Mouse (Mus musculus) heart, postnatal 25 days (tissue): ENCODE results near the gene Sin3a. TPM values are rescaled to one million over a fixed set of nuclear protein-coding genes. Genes with fewer than 3 reads are reported as not detected.
A peak's percentile ranks its signal among the peaks of the same experiment; 100 is the strongest.

Experiments
- DNase-seq: peaks from one replicate; pipeline ENCODE4 v3.0.0; 2022; ENCODE audit warnings: low spot score
- intact Hi-C: fragments of 180-260 bp; cut with DNase I; formaldehyde crosslinking; loops from one replicate; pipeline ENCODE4 v1.15.1; 2025
- total RNA-seq, 2 experiments: library from RNA; stranded (reverse); gene quantifications; 2 replicates each; pipeline ENCODE4 v1.2.3; 2021

Sin3a gene
- total RNA-seq = 10 to 100 TPM; 27.0 to 31.7 TPM

DNA sequence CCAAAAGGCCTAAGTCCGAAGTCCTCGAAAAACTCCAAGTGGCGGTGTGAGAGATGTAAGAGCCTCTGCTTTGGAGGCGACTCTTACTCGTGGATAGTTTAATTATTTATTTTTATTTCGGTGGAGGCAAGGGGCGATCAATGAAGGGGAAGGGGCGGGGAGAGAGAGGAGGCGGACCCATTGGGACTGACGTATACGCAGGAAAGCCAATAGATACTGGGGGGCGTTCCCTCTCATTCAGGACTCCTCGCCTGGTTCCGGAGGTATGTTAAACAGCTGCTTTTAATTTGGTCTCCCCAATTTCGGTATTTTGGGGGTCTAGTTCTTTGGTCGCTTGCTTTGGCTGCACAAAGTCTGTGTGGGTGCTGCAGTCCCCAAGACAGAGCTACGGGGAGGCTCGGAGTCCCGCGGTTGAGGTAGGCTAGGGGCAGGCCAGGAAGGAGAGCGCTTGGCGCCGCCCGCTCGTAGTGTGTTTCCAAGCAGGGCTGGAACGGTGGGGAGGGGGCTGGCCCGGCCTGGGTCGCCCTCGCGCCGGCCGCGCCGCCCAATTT lies at the start of gene Sin3a:
TSS of gene Sin3a (plus strand) at position 240 of the 551 bp plus-strand sequence.
- intact Hi-C loops = loop anchor here (2.0 to 5.0 kb wide), 2 partner anchors 59 to 140 kb away; partner anchors contain the start of gene Man2c1
- DNase-seq = peak; percentile 60

DNA sequence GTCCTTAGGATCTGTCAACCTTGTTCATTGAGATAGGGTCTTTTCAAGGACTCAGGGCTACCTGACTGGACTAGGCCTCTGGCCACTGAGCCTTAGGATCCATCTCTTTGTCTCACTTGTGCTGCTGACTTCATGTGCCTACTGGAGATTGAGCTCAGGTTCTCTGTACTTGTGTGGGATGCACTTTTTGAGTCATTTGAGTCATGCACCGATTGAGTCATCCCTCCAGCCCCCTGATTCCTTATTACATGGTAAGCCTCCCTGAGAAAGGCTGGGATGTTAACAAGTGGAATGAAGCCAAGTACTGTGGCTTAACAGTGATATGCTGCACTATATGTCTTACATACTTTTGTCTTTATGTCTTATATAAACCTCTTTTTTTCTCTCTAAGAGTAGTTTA lies 40.1 kb upstream of the Sin3a start:
- intact Hi-C loops = loop anchor here (5.0 kb wide), 1 partner anchor 139 kb away; no protein-coding TSS in a partner anchor
- no peak for DNase-seq

DNA sequence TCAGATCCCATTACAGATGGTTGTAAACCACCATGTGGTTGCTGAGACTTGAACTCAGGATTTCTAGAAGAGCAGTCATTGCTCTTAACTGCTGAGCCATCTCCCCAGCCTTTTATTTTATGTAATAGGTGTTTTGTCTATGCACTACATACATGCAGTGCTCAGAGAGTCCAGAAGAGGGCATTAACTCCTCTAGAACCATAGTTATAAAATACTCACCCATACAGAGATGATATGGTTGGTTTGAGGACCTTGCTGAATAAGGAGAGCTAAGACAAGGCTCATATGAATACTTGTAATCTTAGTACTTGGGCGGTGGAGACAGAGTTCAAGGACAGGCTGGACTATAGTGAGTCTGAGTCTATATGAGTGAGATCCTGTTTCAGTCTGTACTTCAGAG lies 15.6 kb upstream of the Sin3a start:
- DNase-seq = no peak
- intact Hi-C loops = loop anchor here (2.0 to 5.0 kb wide), 2 partner anchors 75 to 164 kb away; partner anchors contain the start of gene Man2c1

DNA sequence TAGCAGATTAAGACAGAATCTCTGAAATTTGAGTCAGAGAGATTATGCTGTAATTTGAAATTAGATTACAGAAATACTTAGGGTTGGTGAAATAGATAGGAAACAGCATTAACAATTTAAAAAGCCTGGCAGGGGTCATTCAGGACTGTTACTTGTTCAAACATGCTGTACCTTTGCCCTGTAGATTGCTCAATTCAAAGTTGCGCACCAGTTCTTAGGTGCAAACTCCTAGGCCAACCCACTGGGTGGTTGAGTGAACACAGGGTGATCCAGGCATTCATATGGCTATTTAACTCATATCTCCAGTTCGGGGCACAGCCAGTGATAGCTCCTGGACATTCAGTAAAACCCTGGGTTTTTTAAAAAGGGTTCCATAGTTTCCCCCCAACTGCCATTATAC lies 7.7 kb upstream of the Sin3a start:
- DNase-seq = no peak
- intact Hi-C loops = no loop called here

DNA sequence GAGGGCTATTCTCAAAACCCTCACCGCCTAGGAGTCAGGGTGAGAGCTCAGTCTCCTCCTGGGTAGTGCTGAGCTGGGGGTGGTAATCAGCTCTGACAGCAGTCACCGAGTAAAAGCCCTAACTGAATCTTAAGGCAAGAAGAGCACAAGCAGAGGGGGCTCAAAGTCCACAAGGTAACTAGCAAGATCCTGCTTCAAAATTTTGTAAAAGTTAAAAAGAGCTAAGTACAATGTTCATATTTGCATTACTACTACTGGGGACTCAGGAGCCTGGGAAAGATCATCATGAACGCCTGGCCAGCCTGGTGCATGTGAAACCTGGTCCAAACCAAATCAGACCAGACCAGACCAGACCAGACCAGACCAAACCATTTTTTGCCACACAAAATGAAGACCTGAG lies 3.6 kb upstream of the Sin3a start:
- DNase-seq = no peak
- intact Hi-C loops = no loop called here

DNA sequence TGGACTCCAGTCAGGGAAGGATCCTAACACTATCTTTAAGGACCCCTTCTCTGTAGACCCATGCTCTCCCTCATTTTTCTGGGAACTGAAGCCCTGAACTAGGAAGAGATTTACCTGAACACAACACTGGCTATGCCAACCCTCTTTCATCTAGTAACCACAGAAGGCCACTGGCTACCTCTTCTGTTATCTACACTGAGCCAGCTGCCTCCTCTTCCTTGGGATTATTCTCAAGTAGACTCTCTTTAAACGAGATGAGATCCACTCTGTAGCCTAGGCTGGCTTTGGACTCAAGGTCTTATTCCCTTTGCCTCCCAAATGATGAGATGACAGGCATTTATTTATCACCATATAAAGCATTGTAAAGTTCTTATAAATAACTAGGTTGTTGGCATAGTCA lies 1.6 kb upstream of the Sin3a start:
- intact Hi-C loops = loop anchor here (2.0 to 5.0 kb wide), 2 partner anchors 61 to 138 kb away; partner anchors contain the start of gene Man2c1
- DNase-seq = no peak

DNA sequence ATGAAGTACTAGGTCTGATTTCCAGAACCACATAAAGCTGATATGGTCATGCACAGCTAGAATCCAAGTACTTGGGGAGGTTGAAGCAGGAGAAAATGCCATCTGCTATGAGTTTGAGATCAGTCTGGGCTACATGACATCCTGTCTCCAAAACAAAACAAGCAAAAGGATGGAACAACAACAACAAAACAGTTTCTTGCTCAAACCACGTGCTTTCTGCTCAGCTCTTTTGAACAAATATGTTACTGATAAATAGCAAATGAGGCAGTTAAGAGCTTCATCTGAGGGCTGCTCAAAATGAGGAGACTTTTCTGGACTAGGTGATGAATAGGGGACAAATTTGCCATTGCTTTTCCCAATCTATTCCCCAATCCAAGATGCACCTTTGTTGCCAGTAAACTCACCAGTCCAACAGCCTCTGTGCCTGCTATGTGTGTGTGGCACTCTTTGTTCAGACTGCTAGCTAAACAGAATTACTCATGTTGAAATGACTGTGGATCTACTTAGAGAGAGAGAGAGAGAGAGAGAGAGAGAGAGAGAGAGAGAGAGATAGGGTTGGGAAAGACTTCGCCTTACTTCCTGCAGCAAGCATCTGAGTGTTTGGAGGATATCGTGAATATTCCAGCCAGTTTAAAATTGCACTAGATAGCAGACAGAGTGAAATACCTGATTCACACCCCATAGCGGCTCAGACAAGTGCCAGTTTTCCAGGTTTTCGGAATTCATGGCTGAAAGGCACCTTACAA lies 867 bp upstream of the Sin3a start:
- no peak for DNase-seq
- intact Hi-C loops = loop anchor here (2.0 to 5.0 kb wide), 2 partner anchors 60 to 139 kb away; partner anchors contain the start of gene Man2c1

DNA sequence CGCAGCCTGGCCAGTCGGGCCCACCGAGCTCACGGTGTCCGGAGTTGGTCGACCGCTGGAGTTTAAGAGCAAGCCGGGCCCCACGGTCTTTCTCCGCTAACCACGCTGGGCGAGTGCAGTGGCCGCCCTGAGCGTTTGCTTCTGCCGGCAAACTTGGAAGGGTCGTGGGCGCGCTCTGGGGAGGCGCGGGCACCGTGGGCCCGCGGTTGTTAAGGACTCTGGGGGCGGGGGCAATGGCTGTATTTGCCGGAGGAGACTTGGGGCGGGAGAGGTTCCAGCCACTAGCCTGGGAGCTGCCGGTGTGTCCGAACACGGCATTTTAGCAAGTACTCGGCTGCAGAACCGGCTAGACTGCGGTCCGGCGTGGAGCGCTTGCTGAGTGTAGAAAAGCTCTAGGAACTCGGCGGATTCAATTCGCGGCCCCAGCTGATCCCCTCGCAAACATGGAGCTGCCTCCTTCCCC lies 717 bp downstream of the Sin3a start:
- DNase-seq = no peak
- intact Hi-C loops = loop anchor here (5.0 kb wide), 1 partner anchor 140 kb away; no protein-coding TSS in a partner anchor

DNA sequence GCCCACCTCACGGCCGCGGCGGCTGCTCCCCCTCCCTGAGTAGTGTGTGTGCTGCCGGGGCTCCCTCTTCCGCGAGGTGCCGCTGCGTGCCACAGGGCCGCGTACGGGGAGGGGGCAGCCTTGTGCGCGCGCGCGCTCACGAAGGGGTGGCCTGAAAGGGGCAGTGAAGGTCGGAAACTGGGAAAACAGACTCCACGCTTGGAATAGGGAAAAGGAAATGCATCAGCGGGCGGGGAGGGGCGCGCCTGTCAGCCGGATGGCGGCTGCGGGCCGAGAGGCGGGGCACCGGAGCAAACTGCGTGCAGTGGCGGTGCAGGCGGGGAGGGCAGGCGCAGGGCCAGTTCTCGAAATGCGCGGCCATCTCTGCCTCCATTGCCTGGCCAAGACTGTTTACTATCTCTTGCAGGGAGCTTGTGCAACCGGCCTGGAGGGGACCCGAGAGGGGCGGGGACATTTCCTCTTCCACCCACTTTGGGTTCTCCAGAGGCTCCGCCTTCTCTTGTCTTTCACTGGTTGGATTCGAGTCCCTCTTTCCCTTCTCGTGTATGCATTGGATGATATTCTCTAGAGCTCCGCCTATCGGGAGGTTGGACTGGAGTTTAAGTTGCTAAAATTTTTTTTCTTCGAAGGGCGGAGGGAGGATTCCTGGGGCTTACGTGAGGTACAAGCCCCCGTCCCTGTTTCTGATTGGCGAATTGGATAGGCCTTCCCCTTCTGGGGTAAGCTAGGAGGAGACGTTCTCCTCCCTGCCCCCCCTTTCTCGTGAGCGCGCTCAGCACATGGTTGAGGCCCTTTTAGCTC lies 1.3 kb downstream of the Sin3a start:
- intact Hi-C loops = loop anchor here (5.0 kb wide), 1 partner anchor 141 kb away; no protein-coding TSS in a partner anchor

DNA sequence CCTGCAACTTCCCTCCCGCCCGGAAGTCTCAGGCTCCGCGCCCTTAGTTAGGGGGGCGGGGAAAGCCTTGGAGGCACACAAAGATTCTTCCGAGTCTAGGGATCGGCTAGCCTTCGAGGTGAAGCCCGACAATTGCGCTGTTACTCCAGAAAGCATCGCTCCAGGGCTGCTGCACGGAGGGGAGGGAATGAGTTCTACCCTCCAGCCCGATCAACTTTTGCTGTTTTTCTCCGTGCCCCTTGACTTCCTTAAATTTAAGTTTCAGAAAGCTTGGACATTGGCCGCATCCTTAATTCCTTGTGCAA lies 1.9 kb downstream of the Sin3a start:
- intact Hi-C loops = loop anchor here (5.0 kb wide), 1 partner anchor 141 kb away; no protein-coding TSS in a partner anchor
- DNase-seq = no peak

More for the DNA sequence above, 1.3 kb downstream of the Sin3a start:
- DNase-seq = peak; percentile 97

DNA sequence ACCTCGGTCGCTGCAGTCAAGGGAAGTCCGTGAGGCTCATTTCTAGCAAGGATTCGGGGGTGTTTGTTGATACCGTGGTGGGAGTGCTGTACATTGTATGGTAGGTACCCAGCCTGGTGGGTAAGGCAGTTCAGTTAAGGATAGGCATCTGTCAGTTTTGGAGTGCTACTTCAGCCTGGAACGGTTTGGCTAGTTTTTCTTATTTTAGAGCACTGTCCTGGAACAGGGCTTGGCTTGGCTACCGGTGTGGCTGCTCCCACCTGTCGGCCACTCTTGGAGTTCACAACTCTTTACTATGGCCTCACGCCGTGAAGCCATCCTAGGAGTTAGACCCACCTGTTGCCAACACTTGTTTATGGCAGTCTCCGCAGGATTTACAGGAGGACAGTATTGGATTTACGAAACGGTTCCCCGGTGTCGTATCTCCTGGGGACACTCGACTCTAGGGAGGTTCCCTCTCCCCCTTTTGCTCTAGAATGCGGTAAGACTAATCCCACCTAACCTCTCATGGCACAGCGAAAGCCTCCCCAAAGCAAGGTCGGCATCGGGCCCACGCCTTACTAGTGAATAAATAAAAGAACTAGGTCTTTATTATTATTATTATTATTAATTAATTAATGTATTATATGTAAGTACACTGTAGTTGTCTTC lies 2.5 kb downstream of the Sin3a start:
- intact Hi-C loops = loop anchor here (5.0 kb wide), 1 partner anchor 142 kb away; no protein-coding TSS in a partner anchor
- DNase-seq = peak; percentile 4

DNA sequence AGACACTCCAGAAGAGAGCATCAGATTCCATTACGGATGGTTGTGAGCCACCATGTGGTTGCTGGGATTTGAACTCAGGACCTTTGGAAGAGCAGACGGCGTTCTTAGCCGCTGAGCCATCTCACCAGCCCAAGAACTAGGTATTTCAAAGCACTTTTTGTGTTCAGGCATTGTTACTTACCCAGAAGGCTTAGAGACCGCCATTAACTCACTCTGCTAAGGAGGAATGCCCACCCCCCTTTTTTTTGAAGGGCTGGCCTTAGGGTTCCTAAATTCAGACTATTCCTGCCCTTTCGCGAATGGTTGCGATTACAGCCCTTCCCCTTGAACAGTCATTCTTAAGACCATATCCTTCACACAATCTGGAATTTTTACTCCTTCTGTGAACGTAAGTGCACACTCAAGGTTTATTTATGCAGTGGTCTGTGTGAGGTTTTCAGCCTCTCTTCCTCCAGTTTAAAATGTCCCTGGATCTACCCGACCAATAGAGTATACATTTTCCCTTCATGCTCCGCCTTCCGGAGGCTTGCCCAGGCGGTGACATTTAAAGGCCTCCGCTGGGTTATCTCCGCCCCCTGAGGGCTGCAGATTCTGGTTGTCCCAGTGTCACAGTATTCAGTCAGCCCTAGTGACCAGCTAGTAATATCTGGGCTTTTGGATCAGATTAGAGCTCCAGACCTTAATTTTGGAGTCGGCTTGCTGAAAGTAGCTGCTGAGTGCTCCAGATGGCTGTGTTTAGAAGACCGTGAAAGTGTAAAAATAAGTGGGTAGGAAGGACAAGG lies 3.2 kb downstream of the Sin3a start:
- intact Hi-C loops = loop anchor here (5.0 kb wide), 1 partner anchor 143 kb away; no protein-coding TSS in a partner anchor
- DNase-seq = peak; percentile 64

DNA sequence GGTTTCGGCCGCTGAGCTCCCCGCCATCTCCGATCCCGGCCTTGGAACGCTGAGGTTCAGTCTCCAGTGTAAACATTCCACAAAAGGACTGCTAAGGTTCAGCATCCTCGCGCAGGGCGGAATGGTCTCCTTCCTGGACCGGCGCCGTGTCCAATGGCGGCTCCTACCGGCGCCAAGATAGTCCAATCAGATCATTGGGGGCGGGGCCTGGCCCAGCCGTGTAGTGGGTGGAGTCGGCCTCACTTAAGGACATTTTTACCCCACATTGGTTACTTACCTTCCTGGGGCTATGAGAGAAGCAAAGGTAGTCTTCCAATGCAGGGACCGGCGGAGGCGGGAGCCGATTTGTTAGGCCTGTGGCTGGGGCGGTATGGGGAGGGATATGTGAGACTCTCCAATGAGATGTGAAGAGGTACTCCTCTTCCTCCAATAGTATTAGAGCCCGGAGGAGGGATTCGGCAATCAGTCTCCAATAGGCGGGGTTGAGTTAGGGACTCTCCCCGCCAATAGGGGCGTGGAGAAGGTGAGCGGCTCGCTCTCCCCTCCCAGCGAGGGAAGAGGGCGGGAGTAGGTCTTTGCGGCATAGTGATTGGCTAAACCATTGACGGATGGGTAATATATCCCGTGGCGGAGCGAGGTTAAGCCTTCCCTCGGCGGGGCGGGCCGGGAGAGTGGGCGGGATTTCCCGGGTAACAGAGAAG lies 4.0 kb downstream of the Sin3a start:
- intact Hi-C loops = no loop called here
- DNase-seq = peak; percentile 98

DNA sequence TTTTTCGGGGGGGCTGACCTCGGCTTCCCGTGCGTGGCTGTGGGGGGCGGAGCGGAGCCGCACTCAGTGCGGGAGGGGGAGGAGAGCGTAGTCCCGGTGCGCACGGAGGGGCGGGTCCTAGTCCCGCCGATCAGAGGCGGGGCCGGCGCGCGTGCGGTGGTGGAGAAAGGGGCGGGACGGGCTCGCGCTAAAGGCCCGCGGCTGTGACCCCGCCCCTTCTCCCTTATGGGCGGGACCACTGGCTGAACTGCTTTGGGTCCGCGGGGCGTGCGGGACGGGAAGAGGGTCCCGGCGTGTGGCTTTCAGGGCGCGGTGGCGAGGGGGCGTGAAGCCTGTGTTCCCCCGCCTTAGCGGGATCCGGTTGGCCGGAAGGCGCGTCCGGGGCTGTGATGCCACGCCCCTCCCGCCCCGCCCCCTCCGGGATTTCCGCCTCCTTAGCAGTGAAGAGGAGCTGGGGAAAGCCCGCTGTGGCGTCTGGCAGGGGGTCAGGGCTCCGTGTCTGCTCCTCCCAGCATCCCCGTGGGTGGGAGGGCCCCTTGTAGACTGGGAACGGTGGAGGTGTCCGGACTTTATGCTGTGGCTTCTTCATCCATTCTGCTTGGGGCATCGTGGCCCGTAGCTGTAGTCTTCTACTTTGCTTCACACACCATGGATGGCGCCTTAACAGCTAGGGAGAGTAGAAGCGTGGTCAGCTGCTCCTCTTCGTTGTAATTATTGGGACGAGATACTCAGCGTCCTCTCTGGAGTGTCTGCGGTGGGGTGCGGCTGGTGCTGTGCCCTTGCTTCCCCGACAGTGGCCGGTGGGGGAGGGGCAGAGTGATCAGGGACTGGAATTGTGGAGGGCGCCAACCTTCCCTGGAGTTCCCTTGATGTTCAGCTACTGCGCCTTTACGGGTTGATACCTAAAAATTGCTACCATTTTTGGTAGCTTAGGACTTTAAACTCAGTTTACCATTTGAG lies 5.1 kb downstream of the Sin3a start:
- intact Hi-C loops = loop anchor here (1.0 kb wide), 1 partner anchor 52 kb away; no protein-coding TSS in a partner anchor
- peak; percentile 81 for DNase-seq

DNA sequence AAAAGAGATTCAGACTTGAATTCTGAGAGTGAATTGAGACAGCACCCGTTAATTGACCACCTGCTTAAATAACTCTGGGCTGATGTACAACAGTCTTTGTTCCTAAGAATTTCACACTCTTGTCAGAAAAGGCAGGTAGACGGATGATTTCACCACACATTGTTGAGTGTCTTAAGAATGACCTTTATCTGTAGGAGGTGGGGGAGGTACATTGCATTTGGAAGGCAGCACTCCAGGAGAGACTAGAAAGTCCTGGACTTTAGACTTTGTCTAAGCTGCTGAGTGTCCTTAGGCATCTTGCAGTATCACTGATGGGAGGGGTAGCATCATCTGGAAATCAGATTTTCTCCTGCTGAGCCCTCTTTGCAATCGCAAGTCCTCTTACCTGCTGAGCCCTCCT lies 10.4 kb downstream of the Sin3a start:
- intact Hi-C loops = no loop called here
- no peak for DNase-seq

DNA sequence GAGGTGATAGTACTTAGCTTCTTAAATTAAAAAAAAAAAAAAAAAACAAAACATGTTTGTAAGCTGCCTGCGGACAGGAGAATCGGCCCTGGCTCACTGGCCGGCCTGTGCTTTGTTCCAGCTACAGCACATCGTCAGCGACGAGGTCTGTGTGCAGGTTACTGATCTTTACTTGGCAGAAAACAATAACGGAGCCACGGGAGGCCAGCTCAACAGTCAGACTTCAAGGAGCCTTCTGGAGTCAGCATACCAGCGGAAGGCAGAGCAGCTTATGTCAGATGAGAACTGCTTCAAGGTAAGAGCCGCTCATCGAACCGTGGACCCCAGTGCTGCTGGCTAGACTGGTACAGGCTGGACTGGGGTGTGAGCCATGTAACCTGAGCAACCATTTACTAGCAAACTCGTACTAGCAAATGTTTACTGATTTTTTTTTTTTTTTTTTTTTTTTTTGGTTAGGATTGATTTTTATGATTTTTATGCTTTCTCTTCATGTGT lies 45.5 kb downstream of the Sin3a start:
- intact Hi-C loops = no loop called here
- DNase-seq = no peak

DNA sequence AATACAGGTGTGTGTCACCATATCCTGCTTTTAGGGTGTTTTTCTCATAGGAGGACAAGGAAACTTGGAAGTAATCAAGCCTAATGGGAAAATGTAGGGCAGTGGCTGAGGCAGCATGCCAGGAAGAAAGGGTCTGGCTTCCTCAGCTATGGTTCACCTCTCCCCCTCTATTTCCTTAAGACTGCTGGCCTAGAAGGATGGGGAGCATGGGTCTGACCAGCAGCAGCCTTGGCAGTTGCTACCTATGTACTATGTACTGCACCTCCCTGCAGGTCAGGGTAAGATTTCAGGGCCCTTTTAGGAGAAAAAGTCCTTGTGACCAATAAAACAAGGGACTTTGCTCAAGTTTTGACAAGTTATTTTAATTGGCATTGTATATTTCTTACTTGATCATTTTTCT lies 57.8 kb downstream of the Sin3a start:
- no peak for DNase-seq
- intact Hi-C loops = loop anchor here (1.0 to 5.0 kb wide), 5 partner anchors 52 to 237 kb away; partner anchors contain the start of gene Snx33
